Mouse (Mus musculus) layer of hippocampus, postnatal 14 days (tissue): Measurements from ENCODE around the gene Ctdnep1. TPM values are rescaled to one million over a fixed set of nuclear protein-coding genes. Genes with fewer than 3 reads are reported as not detected.

Source experiments
- DNase-seq, 2 experiments: peaks; one replicate each; pipeline ENCODE4 v3.0.0; 2021 to 2022; ENCODE audit warnings: low spot score in 2 of 2, mixed read lengths in 1 of 2
- long read RNA-seq, 2 experiments: library from polyadenylated mRNA; stranded (forward); transcript quantifications; one replicate each; pipeline ENCODE4 v2.0.0; 2021
- total RNA-seq, 2 experiments: library from RNA; stranded (reverse); gene quantifications; 2 replicates each; pipeline ENCODE4 v1.2.3; 2021

Ctdnep1 gene
- total RNA-seq = 100 to 1,000 TPM; 108 to 115 TPM
- long read RNA-seq, experiment 1, transcript Ctdnep1-201 (8 exons, 1,627 nt) = major isoform, 14 of 19 reads
- long read RNA-seq, experiment 1, partial matches to known transcripts = 3 of 19 reads
- long read RNA-seq, experiment 1, other reads (novel, unspliced or antisense) = 2 of 19 reads
- long read RNA-seq, experiment 2, transcript Ctdnep1-201 (8 exons, 1,627 nt) = major isoform, 13 of 19 reads
- long read RNA-seq, experiment 2, partial matches to known transcripts = 2 of 19 reads
- long read RNA-seq, experiment 2, other reads (novel, unspliced or antisense) = 4 of 19 reads

DNA sequence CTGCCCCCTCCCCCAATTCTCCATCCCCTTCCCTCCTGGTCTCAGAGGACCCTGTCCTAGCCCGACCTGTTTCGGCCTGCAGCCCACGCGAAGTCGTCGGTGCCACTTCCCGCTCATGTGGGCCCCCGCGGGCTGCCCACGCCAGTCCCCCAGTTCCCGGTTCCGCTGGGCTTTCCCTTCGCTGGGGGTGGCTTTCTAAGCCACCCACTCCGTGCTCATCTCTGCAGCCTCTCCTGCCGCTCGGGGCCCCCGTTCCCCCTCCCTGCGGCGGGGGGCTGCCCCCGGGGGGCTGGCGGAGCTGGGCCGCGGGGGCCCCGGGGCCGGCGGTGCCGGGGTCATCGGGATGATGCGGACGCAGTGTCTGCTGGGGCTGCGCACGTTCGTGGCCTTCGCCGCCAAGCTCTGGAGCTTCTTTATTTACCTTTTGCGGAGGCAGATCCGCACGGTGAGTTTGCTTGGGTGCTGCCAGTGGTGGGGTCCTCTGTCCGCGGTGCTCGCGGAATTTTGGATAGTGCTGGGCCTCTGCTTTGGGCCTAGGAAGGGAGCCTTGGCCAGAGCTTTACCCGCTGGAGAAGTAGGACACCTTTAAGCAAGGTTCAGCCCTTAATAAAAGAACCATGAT, at the start of gene Ctdnep1:
Ctdnep1 (plus strand) TSS at position 16 of the 622 bp plus-strand sequence.
- DNase-seq = no peak

DNA sequence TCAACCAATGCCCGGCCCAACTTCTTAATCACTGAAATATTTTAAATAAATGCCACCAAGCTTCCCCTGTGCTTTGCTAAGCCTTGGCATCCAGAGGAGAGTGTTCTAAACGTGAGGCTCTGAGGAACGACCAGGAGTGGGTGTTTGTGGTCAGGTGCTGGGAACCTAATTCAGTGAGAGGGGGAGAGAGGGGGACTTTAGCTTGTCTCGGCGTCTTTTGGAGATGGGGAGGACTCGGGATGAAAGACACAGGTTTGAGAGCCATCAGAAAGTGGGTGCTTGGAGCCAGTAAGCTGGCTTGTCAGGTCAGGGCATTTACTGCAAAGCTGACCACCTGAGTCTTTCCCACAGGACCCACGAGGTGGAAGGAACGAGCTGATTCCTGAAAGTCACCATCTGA, 49.2 kb upstream of the Ctdnep1 start:
- no peak for DNase-seq

DNA sequence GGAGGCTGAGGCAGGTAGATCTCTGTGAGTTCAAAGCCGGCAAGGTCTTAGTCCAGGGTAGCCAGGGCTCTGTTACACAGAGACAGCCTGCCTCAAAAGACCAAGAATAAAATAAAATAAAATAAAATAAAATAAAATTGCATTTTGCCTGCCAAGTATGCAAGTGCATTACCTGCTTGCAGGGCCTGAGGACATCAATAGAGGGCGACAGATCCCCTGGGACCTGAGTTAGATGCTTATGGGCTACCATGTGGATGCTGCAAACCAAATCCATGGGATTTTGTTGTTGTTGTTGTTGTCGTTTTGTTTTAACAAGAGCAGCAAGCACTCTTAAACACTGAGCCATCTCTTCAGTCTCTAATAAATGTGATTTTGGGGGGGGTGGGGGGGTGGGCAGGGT, 48.7 kb upstream of the Ctdnep1 start:
- no peak for DNase-seq

DNA sequence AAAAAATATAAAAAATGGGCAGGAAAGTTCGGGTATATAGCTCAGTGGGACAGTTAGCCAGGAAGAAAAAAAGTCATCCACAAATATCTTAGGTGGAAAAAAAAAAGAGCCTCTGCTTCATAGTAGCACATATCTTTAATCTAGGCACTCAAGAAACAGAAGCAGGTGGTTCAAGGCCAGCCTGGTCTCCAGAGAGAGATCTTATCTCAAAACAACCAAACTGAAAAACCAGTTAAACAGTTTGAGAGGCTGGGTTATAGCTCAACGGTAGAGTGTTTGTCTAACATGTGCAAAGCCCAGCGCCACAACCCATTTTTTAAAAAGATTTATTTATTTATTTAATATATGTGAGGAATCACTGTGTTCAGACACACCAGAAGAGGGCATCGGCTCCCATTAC, 47.9 kb upstream of the Ctdnep1 start:
- DNase-seq = no peak

DNA sequence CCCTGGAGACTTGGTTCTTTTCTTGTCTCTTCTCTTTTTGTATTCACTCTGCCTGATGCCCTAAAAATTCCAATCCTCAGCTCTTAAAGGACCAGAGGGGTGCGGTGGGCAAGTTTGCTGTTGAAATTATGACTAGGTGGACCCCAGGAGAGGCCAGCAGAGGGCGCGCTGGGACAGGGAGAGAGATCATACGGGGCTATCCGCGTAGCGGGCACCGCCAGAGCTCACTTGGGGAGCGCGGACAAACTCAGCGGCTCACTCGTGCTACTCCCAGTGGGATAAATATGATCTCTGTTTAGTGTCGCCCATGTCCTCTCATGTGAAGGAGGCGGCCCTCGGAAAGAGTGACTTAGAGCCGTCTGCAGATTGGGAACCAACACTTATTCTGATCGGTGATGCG, 46.8 kb upstream of the Ctdnep1 start:
- DNase-seq = peak; percentile 90 to 92

DNA sequence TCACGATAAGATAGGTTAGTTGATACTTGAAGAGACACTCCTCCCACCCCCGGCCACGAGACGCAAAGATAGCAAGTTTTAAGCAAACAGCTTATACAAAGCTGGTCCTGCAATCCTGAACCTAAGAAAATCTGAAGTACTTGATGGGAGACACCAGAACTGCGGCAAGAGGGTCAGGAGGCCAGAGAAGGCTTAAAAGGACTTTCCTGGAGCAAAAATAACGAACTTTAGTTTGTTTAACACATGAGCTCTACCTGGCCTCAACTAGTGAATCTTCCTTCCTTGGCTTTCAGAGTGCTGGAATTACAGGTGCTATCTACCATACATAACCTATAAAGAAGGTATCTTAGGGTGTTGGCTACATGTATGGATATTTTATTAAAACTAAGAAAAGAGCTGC, 46.3 kb upstream of the Ctdnep1 start:
- DNase-seq = no peak

DNA sequence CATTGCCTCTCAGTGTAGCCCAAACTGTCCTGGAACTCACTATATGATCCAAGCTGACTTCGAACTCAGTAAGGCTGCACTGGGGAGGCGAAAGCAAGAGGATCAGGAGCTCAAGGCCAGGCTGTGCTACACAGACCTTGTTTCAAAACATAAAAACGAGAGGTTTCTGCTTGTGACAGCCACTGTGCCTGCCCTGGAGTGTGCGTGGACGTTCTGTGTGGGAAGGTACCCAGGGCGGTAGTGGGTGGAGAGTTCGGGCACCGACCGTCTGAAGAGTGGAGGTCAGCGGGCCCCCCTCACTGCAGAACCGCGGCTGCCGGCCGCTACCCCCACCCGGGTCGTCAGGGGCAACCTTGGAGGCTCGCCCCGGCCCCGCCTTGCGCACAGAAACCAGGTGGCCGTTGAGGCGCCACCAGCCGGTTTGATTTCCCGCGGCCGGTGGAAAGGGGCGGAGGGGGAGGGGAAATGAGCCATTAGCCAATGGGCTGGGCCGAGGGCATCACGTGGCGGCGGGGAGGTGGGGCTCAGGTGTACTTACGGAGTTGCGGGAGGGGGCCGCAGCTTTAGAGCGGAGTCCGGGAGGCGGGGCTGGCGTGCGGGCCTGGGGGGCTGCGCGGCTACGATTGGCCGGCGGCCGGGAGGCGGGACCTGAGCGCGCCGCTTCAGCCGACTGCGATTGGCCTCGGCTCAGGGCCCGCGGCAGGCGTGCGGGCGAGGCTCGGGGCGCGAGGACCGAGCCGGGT, 45.6 kb upstream of the Ctdnep1 start, which contains the start of gene Ybx2:
Ybx2 (plus strand) TSS at position 660 of the 743 bp plus-strand sequence.
- DNase-seq = peak; percentile 76 to 87

DNA sequence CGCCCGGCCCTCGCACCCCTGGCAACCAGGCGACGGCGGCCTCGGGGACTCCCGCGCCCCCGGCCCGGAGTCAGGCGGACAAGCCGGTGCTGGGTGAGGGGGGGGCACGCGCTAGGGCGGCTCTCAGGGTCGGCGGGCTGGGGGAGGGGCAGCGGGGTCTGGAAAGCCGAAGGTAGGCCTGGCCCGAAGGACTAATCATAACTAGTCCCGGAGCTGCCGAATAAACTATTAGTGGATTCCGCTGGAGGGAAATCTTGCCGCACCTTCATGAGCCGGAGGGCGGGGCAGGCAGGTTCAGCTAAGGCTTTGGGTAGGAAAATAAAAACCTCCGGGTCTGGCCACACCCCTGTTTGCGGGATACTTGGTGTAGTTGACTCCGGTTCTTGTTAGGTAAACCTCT, 44.8 kb upstream of the Ctdnep1 start:
- no peak for DNase-seq

DNA sequence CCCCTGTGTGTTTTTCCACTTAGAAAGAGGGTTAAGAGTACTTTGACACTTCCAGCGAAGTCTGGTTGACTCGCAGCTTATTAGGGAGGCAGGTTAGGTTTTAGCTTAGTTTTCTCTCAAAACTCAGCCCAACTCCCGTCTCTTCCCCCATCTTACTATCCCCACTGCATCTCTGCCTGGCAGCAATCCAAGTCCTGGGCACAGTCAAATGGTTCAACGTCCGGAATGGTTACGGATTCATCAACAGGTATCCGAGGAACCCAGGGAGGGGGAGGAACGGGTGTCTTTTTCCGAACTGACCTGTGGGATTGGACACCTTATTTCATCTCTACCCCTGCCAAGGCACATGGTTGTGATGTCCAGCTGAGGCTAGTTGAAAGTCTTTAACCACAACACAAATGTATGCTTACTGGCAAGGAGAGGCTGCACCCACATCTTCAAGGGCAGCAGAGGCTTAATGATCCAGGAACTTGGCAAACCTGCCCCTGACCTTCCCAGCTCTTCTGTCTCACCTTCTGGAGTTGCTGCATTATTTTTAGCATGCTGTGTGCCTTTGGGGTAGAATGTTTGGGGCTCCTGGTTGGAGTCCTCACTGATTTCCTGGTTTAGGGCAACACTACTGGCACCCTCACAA, 44.1 kb upstream of the Ctdnep1 start:
- DNase-seq = no peak

DNA sequence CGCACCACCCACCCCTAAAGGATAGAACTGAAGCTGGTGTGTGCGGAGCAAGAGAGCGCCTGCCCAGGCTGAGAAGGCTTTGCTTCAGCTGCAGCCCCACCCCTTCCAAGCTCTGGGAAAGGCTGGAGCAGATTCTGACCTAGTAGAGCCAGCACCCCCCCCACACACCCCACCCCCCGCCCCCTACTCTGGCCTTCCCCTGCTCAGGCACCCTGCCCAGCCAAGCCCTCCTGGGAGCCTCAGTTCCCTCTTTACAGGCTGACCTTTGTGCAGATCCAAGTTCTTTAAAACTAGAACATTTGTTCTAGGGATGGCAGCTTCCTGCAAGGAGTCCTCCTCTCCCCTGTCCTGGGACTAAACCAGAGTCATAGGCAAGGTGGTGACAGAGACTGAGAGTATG, 43.6 kb upstream of the Ctdnep1 start:
- no peak for DNase-seq

DNA sequence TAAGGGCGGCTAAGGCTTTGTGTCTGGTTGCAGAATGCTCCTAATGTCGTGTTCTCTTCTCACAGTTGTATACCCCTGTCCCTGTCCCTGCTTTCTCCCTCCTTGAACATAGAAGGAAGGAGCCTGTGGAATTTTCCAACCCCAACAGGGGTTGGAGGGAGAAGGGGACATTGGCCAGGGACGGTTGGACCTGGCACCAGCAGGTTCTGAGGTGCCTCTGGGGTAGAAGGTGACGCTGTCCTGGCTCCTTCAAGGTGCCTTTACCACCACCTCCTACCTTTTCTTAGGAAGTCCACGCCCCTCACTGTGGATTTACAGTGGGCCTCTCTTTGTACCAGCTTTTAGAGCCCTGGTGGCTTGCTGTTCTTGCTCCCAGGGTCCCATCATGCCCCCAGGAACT, 43.1 kb upstream of the Ctdnep1 start:
- no peak for DNase-seq

DNA sequence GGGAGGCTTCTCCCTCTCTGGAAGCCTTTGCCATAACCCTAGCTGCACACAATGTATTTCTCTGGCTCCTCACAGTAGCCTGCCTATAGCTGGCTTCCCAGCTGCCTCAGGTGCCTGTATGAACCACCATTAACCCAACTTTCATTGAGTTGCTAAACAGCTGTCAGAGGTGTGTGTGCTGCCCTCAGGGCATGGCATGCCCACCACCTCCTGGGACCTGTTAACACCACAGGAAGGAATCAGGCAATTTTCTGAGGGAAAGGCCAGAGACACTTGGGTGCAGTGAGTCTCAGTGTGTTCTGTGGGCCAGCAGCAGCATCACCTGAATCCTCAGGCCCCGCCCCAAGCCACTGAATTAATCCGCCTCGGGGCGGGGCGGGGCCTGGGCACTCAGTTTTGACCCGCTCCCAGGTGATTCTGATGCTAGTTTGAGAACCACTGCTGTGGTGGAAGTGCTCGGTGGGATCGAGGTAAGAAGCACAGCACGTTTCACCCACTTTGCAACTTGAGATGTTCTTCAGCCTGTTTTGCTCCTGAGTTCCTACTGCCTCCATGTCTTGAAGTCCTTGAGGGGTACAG, 42.5 kb upstream of the Ctdnep1 start:
- DNase-seq = no peak

DNA sequence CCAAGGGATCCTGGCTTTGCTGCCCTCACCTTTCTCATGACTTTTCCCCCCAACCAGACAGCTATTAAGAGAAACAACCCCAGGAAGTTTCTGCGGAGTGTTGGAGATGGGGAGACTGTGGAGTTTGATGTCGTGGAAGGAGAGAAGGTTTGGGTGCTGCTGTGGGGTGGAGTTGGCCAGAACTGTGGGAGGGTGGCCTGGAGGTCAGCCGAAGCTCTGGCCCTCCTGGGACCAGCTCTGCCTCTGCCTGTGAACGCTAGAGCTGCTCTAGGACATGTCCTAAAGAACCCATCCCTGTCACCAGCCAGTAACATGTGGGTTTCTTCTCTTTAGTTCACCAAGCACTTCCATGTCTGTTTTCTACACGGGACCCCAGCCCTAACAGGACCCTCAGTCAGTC, 41.8 kb upstream of the Ctdnep1 start:
- DNase-seq = no peak

DNA sequence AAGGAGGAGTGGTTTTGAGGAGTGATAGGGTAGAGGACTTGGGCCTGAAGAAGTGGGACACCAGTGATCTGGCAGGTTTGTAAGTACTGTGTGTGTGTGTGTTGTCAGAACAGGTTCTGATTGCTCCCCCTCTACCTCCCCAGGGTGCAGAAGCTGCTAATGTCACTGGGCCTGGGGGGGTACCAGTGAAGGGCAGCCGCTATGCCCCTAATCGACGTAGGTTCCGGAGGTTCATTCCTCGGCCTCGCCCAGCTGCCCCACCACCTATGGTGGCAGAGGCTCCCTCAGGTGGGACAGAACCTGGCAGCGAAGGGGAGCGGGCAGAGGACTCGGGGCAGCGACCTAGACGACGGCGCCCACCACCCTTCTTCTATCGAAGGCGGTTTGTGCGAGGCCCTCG, 41.2 kb upstream of the Ctdnep1 start:
- DNase-seq = no peak

DNA sequence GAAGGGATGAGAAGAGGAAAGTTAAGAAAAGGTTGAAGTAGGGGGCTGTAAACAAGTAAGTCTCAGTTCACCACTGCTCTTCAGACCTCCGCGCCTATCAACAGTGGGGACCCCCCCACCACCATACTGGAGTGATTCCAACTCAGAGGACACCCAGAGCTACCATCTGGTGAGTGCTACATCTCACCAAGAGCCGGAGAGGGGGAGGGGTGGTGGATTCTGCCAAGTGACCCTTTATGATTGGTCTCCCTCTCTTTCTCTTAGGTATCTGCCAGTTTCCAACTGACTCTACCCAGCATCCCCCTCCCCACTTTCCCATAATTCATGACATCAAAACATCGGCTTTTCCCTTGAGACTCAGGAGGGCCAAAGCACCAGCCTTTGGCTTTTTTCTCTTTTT, 40.0 kb upstream of the Ctdnep1 start:
- no peak for DNase-seq

DNA sequence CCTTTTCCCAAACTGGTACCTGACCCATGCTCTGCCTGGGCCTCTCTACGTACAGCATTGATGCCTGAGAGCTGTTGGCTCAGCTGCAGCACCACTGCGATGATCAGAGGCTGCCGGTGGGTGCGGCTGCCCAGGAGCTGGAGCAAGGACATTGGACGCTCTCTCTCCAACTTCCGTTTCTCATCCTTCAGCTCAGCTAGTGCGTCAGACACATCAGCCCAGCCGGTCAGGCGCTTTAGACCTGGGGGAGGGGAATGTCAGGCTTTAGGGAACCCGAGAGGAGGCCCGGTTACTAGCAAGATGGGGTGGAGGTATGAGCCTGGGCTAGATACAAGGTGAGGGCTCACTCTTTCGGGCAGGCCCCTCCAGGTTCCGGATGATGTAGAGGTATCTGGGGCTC, 35.7 kb upstream of the Ctdnep1 start:
- DNase-seq = no peak

DNA sequence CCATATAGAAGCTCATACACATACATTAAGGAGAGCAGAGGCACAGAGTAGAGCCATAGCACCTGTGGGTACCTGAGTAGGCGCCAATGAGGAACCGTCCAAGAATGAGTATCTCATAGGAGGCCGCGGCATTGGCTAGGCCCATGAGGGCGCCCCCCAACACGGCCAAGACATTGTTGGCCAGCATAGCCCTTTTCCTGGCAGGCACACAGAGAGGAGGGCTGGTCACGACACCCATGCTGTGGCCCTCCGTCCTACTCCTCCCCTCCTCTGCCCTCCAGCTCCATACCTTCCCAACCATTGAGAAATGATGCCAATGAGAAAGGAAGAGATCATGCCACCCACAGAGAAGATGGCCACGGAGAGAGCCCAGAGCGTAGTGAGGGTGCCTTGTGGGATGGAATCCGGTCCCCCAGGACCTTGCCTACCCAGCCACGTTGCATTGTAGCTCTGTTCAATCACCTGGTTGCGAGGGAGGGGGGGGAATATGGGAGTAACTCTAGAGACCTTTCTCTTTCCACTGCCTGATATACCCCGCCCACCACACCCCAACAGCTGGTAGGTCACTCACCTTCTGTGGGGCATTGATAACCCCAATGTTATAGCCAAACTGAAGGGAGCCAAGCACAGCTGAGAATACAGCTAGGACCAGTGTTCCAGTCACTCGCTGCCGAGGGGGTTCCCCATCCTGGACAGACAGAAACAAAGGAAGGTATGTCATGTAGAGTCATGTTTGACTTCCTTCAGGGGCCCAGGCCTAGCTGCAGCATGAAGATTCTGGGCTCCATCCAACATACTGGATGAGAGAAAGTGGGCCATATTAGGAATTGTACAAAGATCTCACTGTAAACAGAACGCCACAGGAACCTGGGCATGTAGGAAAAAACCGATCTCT, 34.7 kb upstream of the Ctdnep1 start:
- DNase-seq = no peak

DNA sequence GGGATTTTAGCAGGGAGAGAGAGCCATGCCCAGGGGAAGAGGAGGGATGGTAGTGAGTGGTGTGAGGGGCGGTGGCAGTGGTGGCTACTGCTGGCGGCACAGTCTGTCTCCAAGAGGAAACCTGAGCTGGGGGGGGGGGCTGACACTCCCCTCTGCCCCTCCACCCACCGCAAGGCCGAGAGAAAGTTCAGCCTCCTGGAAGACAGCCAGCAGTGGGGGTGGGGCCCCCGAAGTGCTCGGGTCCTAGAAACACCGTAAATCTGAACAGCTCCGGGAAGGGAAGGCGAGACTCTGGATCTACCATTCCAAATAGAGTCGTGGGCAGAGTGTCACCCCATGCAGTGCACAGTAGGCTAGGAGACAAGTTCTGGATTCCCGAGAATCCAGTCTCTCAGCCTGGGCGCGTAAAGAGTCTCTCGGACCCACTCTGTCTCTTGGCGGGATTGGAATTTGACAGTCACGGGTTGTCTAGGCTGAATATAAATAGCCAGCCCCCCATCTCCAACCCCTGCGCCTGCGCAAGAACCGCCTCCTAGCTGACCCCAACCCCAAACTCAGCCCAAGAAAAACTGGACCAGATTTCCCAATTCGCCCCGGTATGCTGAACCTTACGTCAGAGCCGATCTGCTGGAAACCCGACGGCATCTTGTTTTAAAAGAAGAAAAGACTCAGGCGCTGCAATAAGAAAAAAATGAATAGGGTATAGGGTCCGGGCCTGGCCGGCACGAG, 33.5 kb upstream of the Ctdnep1 start:
- DNase-seq = no peak

DNA sequence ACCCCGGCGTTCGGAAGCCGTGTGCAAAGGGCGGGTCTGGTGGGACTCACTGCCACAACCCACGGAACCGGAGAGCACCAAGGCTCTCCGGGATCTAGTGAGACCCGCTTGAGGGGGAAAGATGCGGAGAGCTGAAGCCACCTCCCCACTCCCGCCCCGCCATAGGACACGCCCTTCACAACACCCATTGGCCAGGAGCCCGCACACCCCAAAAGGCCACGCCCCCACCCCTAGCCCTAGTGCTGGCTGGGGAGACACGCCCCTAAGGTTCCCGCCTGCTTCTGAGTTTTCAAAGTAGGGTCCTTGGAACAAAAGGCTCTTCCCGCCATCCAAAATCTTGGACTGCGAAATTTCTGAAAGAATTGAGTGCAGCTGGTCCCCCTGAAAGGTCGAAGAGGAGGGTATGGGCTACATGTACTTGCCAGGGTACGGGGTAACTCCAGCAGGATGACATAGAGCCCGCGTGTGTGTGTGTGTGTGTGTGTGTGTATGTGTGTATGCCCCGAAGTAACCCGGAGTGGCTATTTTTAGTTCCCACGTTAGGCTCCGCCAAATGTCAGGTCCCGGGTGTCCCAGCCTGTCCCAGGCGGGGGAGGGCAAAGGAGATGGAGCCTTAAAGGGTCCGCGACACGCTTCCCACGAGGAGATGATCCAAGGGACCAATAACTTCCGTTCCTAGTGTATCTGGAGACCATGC, 32.7 kb upstream of the Ctdnep1 start, which contains the start of gene Slc2a4:
Slc2a4 (minus strand) TSS at position 123 of the 697 bp plus-strand sequence.
- peak; percentile 62 to 77 for DNase-seq
